In genomic region chr4:64200151-64200807, GRCm38 (mm10) we compare ENCODE assay signal across 7 mouse cellular contexts.
DNase-seq lines count a peak whose midpoint lies in the region; ATAC-seq lines count a peak whose summit lies in the region.

No protein-coding gene starts in this region.

- peaks cover 8% of the 10 kb centered on the region for H3K4me1 ChIP-seq in forebrain, embryonic 13.5 days
- H3K4me1 ChIP-seq in stomach, embryonic 14.5 days (ENCODE audit: control insufficient read depth, insufficient read depth, low read length) = no peaks in the 10 kb centered on the region

- 34% methylated on average over 3 of the region's 3 CpGs for WGBS in forebrain, embryonic 13.5 days
- 56% methylated on average over 3 of the region's 3 CpGs for WGBS in stomach, embryonic 14.5 days

- no peak overlapping the region for H3K4me3 ChIP-seq in forebrain, embryonic 13.5 days
- no peak overlapping the region for H3K4me3 ChIP-seq in stomach, embryonic 14.5 days (ENCODE audit: low read depth, low read length)

- H3K27me3 ChIP-seq in forebrain, embryonic 13.5 days = no peaks in the 10 kb centered on the region
- H3K27me3 ChIP-seq in stomach, embryonic 14.5 days (ENCODE audit: control insufficient read depth, insufficient read depth, low read length) = no peaks in the 10 kb centered on the region

- no peak overlapping the region for H3K9ac ChIP-seq in forebrain, embryonic 13.5 days
- no peak overlapping the region for H3K9ac ChIP-seq in stomach, embryonic 14.5 days (replicated peaks; ENCODE audit: low read depth, low read length)

- H3K36me3 ChIP-seq in forebrain, embryonic 13.5 days (ENCODE audit: poor library complexity, severe bottlenecking) = no peaks in the 10 kb centered on the region
- no peaks in the 10 kb centered on the region for H3K36me3 ChIP-seq in stomach, embryonic 14.5 days (ENCODE audit: control insufficient read depth, insufficient read depth, low read length)

- no peak overlapping the region for H3K4me2 ChIP-seq in forebrain, embryonic 13.5 days
- no peak overlapping the region for H3K4me2 ChIP-seq in stomach, embryonic 14.5 days (replicated peaks; ENCODE audit: low read depth, low read length)

- peak overlapping the region; percentile 19; the same call in 1 of the 2 replicates for H3K27ac ChIP-seq in forebrain, embryonic 13.5 days
- H3K27ac ChIP-seq in stomach, embryonic 14.5 days (ENCODE audit: low read length) = no peak overlapping the region

- ATAC-seq in forebrain, embryonic 13.5 days = peak; percentile 92
- peak; percentile 42; the same call in 1 of the 2 replicates for ATAC-seq in stomach, embryonic 14.5 days (ENCODE audit: insufficient number of reproducible peaks, insufficient read depth, low FRiP score, low read depth)

- DNase-seq in kidney, postnatal 4 days = peak; percentile 29
- no peak for DNase-seq in kidney, adult 8-10 months
- peak; percentile 92 to 93 for DNase-seq in cerebellum, adult 18-20 months
- peak; percentile 5 to 28 for DNase-seq in layer of hippocampus, postnatal 36 days
- DNase-seq in spleen, postnatal 14 days (ENCODE audit: low spot score in 2 of 2) = no peak

- H3K9me3 ChIP-seq in forebrain, embryonic 13.5 days (replicated peaks) = 0 out of 2 replicates have a peak, but pooled peaks cover 4% of the 10 kb centered on the region
- H3K9me3 ChIP-seq in stomach, embryonic 14.5 days (ENCODE audit: control insufficient read depth, low read depth, low read length) = no peaks in the 10 kb centered on the region

Comparison
In these comparisons a context has a peak if more than half of its experiments do, and no peak if none do; other contexts are left out.
1. DNase-seq: peak in kidney, postnatal 4 days (2 of 2), cerebellum, adult 18-20 months (2 of 2) and layer of hippocampus, postnatal 36 days (2 of 2); none in kidney, adult 8-10 months (0 of 2) and spleen, postnatal 14 days (0 of 2).